Mouse (Mus musculus): ENCODE measurements around the gene AU018091.
"Not testable (repeated sequence)": the region's sequence is repeated elsewhere in the genome, so short reads cannot be mapped to it uniquely, and the experiment has no call there.

Gene AU018091

DNA sequence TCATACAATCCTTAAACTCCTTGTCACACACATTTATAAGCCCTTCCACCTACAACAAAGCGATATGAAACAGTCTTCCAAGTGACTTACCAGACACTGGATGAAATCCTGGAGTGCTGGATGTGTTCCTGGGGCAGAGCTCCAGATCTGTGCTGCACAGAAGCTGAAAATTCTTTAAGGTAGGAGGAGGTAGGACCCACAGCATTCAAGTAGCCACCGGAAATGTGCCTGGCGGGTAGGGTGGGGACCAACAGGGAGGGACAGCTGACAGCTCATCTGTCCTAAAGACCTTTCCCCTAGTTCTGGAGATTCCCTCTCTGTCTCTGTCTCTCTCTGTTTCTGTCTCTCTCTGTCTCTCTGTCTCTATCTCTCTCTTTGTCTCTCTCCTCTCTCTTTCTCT is at the start of gene AU018091:
TSS of gene AU018091 (minus strand) at position 279 of the 400 bp plus-strand sequence.
- DNase-seq (ENCODE audit: low read depth, low spot score) = no peak

DNA sequence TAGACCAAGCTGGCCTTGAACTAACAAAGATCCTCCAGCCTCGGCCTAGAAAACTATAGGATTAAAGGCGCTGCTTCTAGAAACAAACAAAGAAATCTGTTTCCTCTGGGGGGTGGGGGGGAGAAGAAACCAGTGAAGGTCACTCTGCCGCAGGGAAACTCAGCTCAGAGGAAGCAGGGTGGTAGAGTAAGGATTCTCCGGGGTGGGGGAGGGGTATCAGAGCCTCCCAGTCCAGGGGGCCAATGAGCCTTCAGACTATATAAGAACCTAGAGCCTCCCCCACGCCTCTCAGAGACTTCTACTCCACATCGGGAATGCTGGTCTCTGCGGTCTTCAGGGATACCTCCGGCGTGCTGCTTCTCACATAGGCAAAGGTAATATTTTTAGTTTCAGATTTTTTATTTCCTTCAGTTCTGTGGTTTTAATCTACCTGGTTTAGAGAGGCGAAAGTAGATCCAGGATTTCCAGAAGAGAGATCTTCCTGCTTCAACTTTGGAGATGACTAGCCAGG is 48.6 kb upstream of the AU018091 start:
- DNase-seq (ENCODE audit: low read depth, low spot score) = no peak

DNA sequence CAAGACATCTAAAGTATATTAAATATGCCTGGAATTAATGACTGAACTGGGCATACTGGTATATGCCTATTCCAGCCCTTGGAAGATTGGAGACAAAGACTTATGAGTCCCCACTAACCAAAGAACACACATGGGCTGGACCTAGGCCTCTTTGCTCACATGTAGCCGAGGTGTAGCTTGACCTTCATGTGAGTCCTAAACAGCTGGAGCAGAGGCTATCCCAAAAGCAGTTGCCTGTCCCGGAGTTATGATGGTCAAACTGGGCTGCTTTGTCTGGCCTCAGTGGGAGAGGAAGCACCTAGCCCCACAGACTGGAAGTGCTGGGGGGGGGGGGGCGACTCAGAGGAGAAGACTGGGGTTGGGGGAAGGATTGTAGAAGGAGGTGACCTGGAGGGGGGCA is 47.3 kb upstream of the AU018091 start:
- DNase-seq (ENCODE audit: low read depth, low spot score) = no peak

DNA sequence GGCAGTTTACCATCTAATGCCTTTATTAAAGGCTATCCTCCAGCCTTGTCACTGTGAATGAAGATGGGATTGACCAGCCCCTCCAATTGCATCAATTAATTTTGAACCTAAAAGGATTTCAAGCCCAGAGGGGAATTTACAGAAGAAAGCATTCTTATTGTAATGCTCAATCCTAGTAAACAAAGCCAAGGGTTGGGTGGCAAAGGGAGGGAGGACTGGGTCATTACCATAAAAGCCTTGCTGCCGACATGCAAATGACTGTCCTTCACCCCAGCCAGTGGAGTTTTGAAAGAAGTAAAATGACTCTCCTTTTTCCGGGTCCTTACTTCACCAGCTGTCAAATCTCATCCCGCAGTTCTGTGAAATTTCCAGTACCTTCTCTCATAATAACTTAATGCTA is 44.6 kb upstream of the AU018091 start:
- no peak for DNase-seq (ENCODE audit: low read depth, low spot score)

DNA sequence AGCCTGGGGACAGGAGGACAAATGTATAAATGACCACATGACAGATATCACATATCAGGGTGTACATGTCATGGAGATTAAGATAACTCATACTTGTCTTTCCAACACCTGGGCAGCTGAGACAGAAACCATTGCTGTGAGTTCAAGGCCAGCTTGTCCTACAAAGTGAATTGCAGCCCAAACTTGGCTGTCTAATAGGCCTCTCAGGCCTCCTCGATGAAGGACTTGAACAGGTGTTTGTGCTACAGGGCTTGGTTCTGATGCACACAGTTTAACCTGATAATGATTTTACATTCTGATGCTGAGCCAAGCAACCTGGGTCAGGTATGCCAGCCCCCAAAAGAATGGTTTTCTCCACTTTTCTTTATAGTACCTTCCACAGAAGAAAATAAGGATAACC is 44.2 kb upstream of the AU018091 start:
- no peak for DNase-seq (ENCODE audit: low read depth, low spot score)

DNA sequence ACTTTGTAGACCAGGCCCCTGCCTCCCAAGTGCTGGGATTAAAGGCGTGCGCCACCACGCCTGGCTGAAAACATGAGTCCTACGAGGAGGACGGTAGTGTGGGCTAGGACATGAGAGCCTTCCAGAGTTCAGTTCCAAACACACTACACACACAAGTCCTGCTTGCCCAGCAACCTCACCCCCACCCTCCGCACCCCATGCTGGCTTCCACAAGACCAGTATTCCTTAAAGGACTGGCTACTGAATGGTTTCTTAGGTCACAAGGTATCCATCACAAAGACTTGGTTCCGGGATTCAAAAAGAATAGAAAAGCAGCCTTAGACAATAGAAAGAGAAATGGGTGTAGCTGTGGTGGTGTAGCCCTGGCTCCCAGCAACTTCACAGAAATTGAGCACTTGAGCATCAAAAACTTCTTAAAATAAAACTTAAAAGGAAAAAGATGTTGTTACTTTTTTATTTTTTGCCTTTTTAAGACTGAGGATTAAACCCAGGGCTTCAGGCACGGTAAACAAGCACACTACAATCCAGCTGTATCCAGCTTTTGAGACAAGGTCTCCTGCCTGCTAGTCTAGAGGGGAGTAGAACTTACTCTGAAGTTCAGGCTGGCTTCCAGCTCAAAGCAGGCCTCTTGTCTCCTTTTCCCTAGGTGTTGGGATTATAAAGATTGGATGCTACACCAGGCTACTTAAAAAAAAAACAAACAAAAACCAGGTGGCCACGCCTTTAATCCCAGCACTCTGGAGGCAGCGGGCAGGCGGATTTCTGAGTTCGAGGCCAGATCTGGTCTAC is 43.2 kb upstream of the AU018091 start:
- no peak for DNase-seq (ENCODE audit: low read depth, low spot score)

DNA sequence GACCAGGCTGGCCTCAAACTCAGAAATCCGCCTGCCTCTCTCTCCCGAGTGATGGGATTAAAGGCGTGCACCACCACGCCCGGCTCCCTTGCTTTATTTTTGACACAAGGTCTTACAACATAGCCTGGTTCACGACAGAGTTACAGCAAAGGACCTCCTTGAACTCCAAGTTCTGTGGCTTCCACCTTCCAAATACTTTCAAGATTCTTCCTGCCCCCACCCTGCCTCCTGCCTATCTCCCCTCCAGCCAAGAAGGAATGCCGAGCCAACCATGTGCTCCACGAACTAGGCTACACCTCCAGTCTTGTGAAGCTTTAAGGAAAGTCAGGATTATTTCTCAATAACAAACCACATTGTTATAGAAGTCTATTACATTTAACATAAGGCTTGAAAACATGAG is 42.5 kb upstream of the AU018091 start:
- DNase-seq (ENCODE audit: low read depth, low spot score) = no peak

DNA sequence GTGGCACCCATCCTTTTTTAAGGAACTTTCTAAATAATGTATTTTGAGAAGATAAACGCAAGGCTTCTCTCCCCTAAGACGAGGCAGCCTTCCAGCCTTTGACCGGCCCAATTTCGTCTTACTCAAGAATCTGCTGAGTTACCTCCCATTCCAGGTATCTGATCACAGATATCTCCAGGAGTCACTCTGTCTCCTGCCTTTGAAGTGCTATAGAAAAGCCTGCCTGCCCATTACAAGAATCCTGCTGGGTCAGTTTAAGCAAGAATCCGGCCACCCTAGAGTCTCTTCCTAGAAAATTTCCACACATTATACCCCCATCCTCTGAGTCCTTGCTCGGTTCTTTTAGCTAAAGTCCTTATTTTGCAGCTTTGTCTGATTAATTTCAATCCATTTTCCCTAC is 41.6 kb upstream of the AU018091 start:
- no peak for DNase-seq (ENCODE audit: low read depth, low spot score)

DNA sequence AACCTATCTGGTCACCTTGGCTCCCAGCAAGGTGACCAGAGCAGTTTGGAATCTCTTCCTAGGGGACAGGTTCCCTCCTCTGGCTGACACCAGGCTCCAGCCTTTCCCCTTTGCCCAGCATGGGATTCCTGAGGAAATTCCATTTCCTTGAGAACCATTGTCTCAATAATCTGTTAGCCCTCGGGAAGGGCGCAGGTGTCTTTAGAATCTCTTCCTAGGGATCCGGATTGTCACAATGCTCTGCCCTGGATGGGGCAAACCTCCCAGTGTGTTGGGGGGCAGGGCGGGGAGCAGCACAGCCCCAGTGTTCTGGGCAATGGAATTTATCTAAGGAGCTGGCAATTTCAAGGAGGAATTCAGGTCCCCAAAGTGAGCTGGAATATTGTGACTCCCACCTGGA is 37.5 kb upstream of the AU018091 start:
- no peak for DNase-seq (ENCODE audit: low read depth, low spot score)

DNA sequence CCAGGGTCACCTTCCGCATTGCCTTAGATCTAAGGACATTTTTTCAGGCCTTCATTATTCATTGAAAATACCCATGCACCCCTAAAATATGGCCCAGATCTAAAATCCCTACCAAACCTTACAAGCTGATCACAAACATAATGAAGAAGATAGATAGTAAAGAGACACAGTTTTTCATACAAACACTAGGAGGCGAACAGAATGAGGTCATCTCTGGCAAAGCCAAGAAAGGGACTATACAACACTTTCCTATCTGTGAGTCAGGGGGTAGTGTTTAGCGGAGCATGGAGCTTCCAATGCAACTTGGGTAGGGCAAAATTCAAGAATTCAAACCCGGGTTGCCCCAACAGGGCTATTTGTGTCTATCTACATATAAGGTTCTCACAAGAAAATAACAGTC is 35.6 kb upstream of the AU018091 start:
- DNase-seq (ENCODE audit: low read depth, low spot score) = no peak

DNA sequence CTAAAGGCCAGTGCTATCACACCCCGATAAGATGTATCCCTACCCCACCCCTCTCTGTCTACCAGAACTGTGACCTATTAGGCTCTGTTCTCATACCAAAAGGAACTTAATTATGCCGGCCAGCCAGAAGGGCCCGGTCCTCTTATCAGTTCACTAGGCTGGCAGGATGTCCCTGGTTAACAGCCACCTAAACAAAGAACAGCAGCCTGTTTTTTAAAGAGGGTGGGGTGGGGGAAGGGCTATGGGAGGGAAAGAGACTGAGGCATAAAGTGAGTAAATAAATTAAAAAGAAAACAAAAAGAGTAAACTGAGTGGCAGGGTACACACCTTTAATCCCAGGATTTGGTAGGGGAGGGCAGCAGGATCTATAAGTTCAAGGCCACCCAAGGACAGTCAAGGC is 34.9 kb upstream of the AU018091 start:
- no peak for DNase-seq (ENCODE audit: low read depth, low spot score)

DNA sequence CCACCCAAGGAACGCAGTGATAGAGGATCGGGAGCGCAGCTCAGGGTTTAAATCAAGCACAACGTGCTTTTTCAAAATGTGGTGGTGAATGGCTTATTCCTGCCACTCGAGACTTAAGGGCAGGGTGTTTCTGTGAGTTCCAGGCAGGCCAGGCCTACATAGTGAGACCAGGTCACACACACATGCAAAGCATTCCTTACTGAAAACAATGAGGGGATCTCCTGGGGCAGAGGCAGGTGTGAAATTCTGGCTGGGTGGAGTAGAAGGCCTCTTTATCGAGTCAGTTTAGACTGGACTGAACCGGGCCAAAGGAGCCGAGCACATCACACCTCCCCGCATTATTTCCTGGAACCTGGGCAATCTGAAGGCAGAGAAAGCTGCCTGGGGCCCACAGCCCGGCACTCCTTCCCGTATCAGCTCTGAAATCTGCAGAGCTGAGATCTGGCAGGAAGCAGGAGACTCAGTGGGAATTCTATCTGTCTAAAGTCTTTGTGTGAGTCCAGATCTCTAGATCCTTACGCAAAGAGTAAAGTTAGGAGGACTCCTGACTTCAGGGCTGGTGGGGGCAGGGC is 32.2 kb upstream of the AU018091 start:
- DNase-seq (ENCODE audit: low read depth, low spot score) = no peak

DNA sequence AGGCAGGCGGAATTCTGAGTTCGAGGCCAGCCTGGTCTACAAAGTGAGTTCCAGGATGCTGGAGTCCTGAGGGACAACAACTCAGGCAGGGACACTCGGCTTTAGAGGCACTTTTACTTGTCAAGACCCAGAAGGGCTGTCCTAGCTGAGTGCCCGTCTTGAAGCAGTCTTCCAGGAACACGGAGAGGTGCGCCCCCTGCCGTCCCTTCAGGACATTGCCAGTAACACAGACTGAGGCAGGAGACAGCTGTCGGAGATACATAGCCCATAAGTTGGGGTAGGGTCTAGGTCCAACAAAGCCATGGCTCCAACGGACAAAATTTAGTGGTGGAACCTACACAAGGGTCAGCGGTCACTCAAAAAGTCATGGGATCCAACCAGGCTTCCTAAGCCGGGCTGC is 29.9 kb upstream of the AU018091 start:
- no peak for DNase-seq (ENCODE audit: low read depth, low spot score)

DNA sequence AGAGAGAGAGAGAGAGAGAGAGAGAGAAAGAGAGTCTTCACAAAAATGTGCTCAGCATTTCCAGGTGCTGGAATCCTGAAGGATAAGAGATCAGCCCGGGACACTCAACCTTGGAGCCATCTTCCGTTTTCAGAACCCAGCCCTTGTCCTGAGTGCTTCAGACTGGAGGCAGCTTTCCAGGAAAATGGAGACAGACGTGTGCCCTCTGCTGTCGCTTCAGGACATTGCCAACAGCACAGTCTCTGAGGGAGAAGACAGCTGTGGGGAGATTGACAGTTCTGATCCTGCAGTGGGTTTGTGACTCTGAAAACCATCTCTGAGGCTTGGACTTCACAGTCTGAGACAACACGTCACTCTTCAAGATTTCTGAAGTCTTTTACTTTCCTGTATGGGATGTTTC is 26.8 kb upstream of the AU018091 start:
- DNase-seq (ENCODE audit: low read depth, low spot score) = no peak

DNA sequence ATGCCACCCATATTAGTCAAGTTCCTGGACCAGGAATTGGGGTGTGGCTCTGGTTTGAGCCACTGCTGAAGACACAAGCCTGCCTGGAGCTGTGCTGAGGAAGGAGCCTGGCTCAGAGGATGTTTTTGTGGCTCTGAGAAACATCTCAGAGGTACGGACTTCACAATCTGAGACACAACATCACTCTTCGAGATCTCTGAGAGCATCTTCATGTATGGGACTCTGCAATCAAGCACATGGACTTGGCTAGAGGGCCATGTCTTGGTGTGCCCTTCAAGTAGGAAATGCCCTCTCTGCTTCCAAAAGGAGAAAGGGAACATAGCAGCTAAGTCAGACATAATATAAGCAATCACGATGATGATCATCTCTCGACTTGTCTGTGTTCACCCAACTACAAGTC is 25.5 kb upstream of the AU018091 start:
- no peak for DNase-seq (ENCODE audit: low read depth, low spot score)

DNA sequence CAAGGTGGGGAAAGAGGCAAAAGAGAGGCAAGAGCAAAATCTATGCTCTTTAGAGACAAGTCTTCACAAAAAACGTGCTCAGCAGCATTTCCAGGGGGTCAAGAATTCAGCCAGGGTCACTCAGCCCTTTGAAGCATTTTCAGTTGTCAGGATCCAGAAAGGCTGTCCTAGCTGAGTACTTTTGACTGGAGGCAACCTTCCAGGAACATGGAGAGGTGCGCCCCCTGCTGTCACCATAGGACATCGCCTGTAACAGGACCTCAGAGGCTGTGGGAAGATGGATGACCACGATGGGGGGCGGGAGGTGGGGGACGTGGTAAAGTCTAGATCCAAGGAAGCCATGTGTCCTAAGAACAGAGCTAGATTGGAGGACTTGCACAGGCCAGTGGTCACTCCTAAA is 24.9 kb upstream of the AU018091 start:
- DNase-seq (ENCODE audit: low read depth, low spot score) = peak; percentile 8

DNA sequence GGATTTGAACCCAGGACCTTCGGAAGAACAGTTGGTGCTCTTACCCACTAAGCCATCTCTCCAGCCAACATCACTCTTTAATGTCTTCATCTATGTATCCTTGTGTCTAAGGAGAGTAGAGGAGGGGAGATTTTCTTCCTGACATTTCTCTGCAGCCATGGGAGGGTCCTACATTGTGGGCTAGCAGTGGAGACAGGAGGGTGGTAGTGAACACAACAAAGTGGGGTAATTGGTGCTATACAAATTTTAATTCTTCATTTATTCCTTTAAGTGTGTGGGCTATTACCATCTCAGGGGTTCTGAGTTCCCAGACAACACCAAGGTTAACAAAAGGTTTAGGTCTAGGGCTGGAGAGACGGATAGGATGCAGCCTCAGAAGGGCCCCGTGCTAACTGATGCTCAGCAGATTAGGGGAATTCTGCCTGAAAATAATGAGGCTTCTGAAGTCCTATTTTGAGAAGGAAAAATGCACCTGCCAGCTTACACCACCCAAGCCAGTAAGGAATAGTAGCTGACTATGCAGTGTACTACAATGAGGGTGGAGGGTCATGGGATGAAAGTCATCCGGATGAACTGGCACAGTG is 24.1 kb upstream of the AU018091 start:
- DNase-seq (ENCODE audit: low read depth, low spot score) = no peak

DNA sequence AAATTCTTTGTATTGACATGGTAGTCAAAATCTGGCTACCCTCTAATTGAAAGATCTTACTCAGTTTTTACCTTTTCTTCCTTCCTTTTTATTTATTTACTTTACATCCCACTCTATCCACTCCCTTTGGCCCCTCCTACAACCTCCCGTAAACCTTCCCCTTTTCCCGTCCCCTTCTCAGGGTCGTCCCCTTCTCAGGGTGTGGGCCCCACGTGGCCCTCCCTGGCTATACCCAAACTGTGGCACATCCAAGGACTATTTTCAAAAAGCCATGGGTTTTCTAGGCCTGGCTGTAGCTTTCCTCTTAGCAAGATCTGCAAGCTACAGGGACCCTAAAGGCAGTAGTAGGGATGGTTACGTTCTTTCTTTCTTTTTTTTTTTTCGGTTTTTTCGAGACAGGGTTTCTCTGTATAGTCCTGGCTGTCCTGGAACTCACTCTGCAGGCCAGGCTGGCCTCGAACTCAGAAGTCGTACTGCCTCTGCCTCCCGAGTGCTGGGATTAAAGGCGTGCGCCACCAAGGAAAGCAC is 23.0 kb upstream of the AU018091 start:
- no peak for DNase-seq (ENCODE audit: low read depth, low spot score)

DNA sequence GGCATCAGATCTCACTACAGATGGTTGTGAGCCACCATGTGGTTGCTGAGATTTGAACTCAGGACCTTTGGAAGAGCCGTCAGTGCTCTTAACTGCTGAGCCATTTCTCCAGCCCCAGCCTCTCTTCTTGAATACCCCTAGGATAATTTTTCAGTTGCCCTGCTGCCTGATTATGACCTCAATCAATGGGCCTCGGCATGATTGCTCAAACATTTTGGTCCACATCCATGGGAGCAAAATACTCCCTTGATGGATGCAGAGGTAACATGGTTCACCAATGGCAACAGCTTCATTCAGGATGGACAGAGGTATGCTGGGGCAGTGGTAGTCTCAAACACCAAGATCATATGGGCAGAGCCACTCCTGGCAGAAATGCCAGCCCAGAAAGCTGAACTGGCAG is 17.7 kb upstream of the AU018091 start:
- not testable (repeated sequence) for DNase-seq (ENCODE audit: low read depth, low spot score)

DNA sequence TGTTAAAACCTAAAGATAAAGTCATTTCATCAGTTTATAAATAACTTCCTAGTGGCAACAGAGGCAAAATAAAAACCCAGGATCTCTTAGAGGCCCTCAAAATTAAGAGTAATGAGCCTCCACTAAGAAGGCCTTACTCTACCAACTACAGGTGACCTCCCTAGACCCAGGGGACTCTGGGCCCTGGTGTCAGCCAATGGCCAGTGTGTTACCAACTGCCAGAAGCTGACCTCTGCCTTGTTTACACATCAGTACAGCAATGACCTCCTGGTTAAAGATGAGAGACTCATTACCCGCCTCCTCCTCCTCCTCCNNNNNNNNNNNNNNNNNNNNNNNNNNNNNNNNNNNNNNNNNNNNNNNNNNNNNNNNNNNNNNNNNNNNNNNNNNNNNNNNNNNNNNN is 17.1 kb upstream of the AU018091 start:
- DNase-seq (ENCODE audit: low read depth, low spot score) = no peak

DNA sequence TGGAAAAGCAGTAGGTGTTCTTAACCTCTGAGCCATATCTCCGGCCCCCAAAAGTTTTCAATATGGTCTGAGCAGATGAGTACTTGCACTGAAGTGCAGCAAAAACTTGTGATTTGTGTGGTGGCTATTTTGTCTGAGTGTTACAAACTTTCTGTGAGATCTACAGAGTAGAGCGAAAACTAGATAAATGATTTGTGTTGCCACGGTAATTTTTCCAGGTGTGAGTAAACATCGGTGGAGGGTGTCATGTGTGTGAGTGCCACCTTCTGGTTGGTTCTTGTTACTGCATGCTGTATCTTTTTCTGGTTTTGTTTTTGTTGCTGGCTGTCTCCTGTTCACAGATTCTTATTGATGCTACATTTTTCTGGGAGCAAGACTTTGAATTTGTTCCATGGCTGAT is 15.4 kb upstream of the AU018091 start:
- no peak for DNase-seq (ENCODE audit: low read depth, low spot score)

DNA sequence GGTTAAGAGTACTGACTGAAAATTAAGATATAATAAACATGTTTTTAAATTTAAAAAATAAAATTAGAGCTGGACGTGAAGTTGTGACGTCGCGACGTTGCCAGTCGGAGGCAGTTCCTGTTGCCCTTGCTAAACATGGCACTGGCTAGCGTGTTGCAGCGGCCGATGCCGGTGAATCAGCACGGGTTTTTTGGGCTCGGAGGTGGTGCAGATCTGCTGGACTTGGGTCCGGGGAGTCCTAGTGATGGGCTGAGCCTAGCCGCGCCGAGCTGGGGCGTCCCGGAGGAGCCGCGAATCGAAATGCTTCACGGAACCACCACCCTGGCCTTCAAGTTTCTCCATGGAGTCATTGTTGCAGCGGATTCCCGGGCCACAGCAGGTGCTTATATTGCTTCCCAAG is 12.0 kb upstream of the AU018091 start:
- DNase-seq (ENCODE audit: low read depth, low spot score) = not testable (repeated sequence)

DNA sequence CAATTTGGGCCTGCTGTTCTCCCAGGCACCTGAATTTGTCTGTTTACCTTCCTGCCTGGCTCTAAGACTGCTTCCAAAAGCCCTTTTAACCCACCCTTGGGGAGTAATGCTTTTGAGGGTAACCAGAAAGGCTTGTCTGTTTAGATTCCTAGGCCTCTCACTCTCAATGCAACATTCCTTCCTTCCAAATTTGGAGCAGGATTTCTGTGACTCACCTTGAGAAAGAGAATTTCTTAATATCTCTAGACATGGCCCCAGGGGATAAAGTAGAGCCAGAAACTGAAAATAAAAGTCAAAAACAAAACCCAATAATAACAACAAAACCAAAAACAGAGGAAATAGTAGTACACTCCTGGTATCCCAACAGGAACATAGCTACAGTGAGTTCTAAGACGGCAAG is 707 bp downstream of the AU018091 start:
- DNase-seq (ENCODE audit: low read depth, low spot score) = no peak

All from retina, adult 2 months (tissue).